10 mouse cellular contexts compared by ENCODE assay signal in genomic region chr14:29073747-29074146, GRCm38 (mm10). TPM values are rescaled to one million over a fixed set of nuclear protein-coding genes. Genes with fewer than 3 reads are reported as not detected.
A peak's percentile ranks its signal among the peaks of the same experiment; 100 is the strongest.
DNase-seq lines count a peak whose midpoint lies in the region; ATAC-seq and TF ChIP-seq lines count a peak whose summit lies in the region.
"Had no signal": no experiment of that assay in that cellular context is flagged by ENCODE, and none has a peak within 500 bp of the region (broad histone marks: within the 10 kb centered on the region; RNA-seq: fewer than 3 reads in every experiment).

No protein-coding gene starts in this region.

- no peaks in the 10 kb centered on the region for H3K4me1 ChIP-seq in forebrain, embryonic 14.5 days (ENCODE audit: control insufficient read depth, insufficient read depth, low read length)
- H3K4me1 ChIP-seq in forebrain, embryonic 11.5 days (replicated peaks; ENCODE audit: control insufficient read depth, insufficient read depth, low read length), result no peaks in the 10 kb centered on the region
- no peaks in the 10 kb centered on the region for H3K4me1 ChIP-seq in kidney, embryonic 15.5 days
- H3K4me1 ChIP-seq in midbrain, postnatal 0 days (ENCODE audit: insufficient read depth, low read length), result no peaks in the 10 kb centered on the region
- no peaks in the 10 kb centered on the region for H3K4me1 ChIP-seq in midbrain, embryonic 15.5 days
- H3K4me1 ChIP-seq in stomach, postnatal 0 days (replicated peaks; ENCODE audit: control insufficient read depth, insufficient read depth), result no peaks in the 10 kb centered on the region
- H3K4me1 ChIP-seq: midbrain, embryonic 12.5 days had no signal

- no peaks in the 10 kb centered on the region for H3K36me3 ChIP-seq in forebrain, embryonic 14.5 days (ENCODE audit: control insufficient read depth, insufficient read depth, low read length)
- no peaks in the 10 kb centered on the region for H3K36me3 ChIP-seq in forebrain, embryonic 11.5 days (ENCODE audit: control insufficient read depth, insufficient read depth, low read length)
- H3K36me3 ChIP-seq in kidney, embryonic 15.5 days, result no peaks in the 10 kb centered on the region
- no peaks in the 10 kb centered on the region for H3K36me3 ChIP-seq in midbrain, postnatal 0 days (ENCODE audit: insufficient read depth, low read length)
- no peaks in the 10 kb centered on the region for H3K36me3 ChIP-seq in midbrain, embryonic 15.5 days (replicated peaks)
- no peaks in the 10 kb centered on the region for H3K36me3 ChIP-seq in stomach, postnatal 0 days (ENCODE audit: control insufficient read depth, insufficient read depth, low read length)
- H3K36me3 ChIP-seq: midbrain, embryonic 12.5 days had no signal

- peak; percentile 56 for DNase-seq in forebrain, embryonic 14.5 days (ENCODE audit: low spot score)
- no peak for DNase-seq in forebrain, embryonic 11.5 days (ENCODE audit: low spot score)
- DNase-seq in kidney, adult 8-10 months, result peak; percentile 4 to 10
- peak; percentile 54 for DNase-seq in midbrain, postnatal 0 days (ENCODE audit: low spot score)
- no peak for DNase-seq in stomach, postnatal 0 days (ENCODE audit: low spot score)
- DNase-seq in Muller cell, postnatal 12 days (ENCODE audit: inconsistent ontology term), result no peak

- H3K27me3 ChIP-seq in forebrain, embryonic 14.5 days (replicated peaks; ENCODE audit: control insufficient read depth, insufficient read depth, low read length), result no peaks in the 10 kb centered on the region
- H3K27me3 ChIP-seq in forebrain, embryonic 11.5 days (ENCODE audit: control insufficient read depth, insufficient read depth, low read length), result no peaks in the 10 kb centered on the region
- no peaks in the 10 kb centered on the region for H3K27me3 ChIP-seq in kidney, embryonic 15.5 days
- no peaks in the 10 kb centered on the region for H3K27me3 ChIP-seq in midbrain, postnatal 0 days (ENCODE audit: insufficient read depth, low read length)
- no peaks in the 10 kb centered on the region for H3K27me3 ChIP-seq in midbrain, embryonic 15.5 days (replicated peaks)
- H3K27me3 ChIP-seq in stomach, postnatal 0 days (ENCODE audit: control insufficient read depth, insufficient read depth, low read length), result no peaks in the 10 kb centered on the region

- no peaks in the 10 kb centered on the region for H3K9me3 ChIP-seq in forebrain, embryonic 14.5 days (replicated peaks; ENCODE audit: control insufficient read depth, low read length)
- no peaks in the 10 kb centered on the region for H3K9me3 ChIP-seq in forebrain, embryonic 11.5 days (ENCODE audit: control insufficient read depth, low read length)
- no peaks in the 10 kb centered on the region for H3K9me3 ChIP-seq in kidney, embryonic 15.5 days (replicated peaks)
- H3K9me3 ChIP-seq in midbrain, postnatal 0 days (ENCODE audit: low read length), result no peaks in the 10 kb centered on the region
- H3K9me3 ChIP-seq in midbrain, embryonic 15.5 days, result no peaks in the 10 kb centered on the region
- H3K9me3 ChIP-seq in stomach, postnatal 0 days (ENCODE audit: control insufficient read depth, low read length), result no peaks in the 10 kb centered on the region
- H3K9me3 ChIP-seq: midbrain, embryonic 12.5 days had no signal

- no peak overlapping the region for H3K4me3 ChIP-seq in forebrain, embryonic 14.5 days (ENCODE audit: low read depth, low read length)
- no peak overlapping the region for H3K4me3 ChIP-seq in forebrain, embryonic 11.5 days (ENCODE audit: low read depth, low read length)
- H3K4me3 ChIP-seq in kidney, embryonic 15.5 days (replicated peaks), result no peak overlapping the region
- no peak overlapping the region for H3K4me3 ChIP-seq in midbrain, postnatal 0 days (ENCODE audit: low read depth, low read length)
- H3K4me3 ChIP-seq in midbrain, embryonic 15.5 days, result no peak overlapping the region
- H3K4me3 ChIP-seq in stomach, postnatal 0 days (ENCODE audit: low read depth, low read length), result no peak overlapping the region
- H3K4me3 ChIP-seq: midbrain, embryonic 12.5 days had no signal

- WGBS in forebrain, embryonic 14.5 days, result 83% methylated on average over 4 of the region's 4 CpGs
- 91% methylated on average over 4 of the region's 4 CpGs for WGBS in forebrain, embryonic 11.5 days
- 74% methylated on average over 4 of the region's 4 CpGs for WGBS in kidney, embryonic 15.5 days
- WGBS in midbrain, postnatal 0 days, result 68% methylated on average over 4 of the region's 4 CpGs
- WGBS in midbrain, embryonic 15.5 days, result 73% methylated on average over 4 of the region's 4 CpGs
- WGBS in stomach, postnatal 0 days, result 68% methylated on average over 4 of the region's 4 CpGs

- TF ChIP-seq CTCF in midbrain, postnatal 0 days (IDR thresholded peaks at IDR 0.05), result peak; percentile 70
- peak; percentile 56 for TF ChIP-seq CTCF in stomach, postnatal 0 days (IDR thresholded peaks at IDR 0.05; ENCODE audit: low read depth)

- H3K4me2 ChIP-seq in forebrain, embryonic 14.5 days (ENCODE audit: low read length), result no peak overlapping the region
- no peak overlapping the region for H3K4me2 ChIP-seq in forebrain, embryonic 11.5 days (ENCODE audit: low read depth, low read length, severe bottlenecking)
- H3K4me2 ChIP-seq in kidney, embryonic 15.5 days, result no peak overlapping the region
- no peak overlapping the region for H3K4me2 ChIP-seq in midbrain, postnatal 0 days (ENCODE audit: low read depth, low read length, poor library complexity, severe bottlenecking)
- no peak overlapping the region for H3K4me2 ChIP-seq in midbrain, embryonic 15.5 days
- H3K4me2 ChIP-seq in stomach, postnatal 0 days (replicated peaks; ENCODE audit: low read depth), result no peak overlapping the region
- H3K4me2 ChIP-seq: midbrain, embryonic 12.5 days had no signal

- H3K9ac ChIP-seq in forebrain, embryonic 14.5 days (ENCODE audit: low read length), result no peak overlapping the region
- no peak overlapping the region for H3K9ac ChIP-seq in forebrain, embryonic 11.5 days (ENCODE audit: low read length)
- no peak overlapping the region for H3K9ac ChIP-seq in kidney, embryonic 15.5 days
- no peak overlapping the region for H3K9ac ChIP-seq in midbrain, postnatal 0 days (replicated peaks; ENCODE audit: low read length, poor library complexity, severe bottlenecking)
- no peak overlapping the region for H3K9ac ChIP-seq in midbrain, embryonic 15.5 days
- no peak overlapping the region for H3K9ac ChIP-seq in stomach, postnatal 0 days (ENCODE audit: low read length)
- H3K9ac ChIP-seq: midbrain, embryonic 12.5 days had no signal

- no peak for ATAC-seq in forebrain, embryonic 14.5 days
- no peak for ATAC-seq in forebrain, embryonic 11.5 days (replicated peaks; ENCODE audit: low FRiP score)
- ATAC-seq in kidney, embryonic 15.5 days (replicated peaks; ENCODE audit: low FRiP score), result no peak
- no peak for ATAC-seq in midbrain, postnatal 0 days (ENCODE audit: low FRiP score)
- ATAC-seq in midbrain, embryonic 15.5 days (replicated peaks), result no peak
- ATAC-seq in stomach, postnatal 0 days (ENCODE audit: low FRiP score, low TSS enrichment), result no peak

- H3K27ac ChIP-seq in forebrain, embryonic 14.5 days (ENCODE audit: low read depth, low read length), result no peak overlapping the region
- H3K27ac ChIP-seq in forebrain, embryonic 11.5 days (ENCODE audit: low read depth, low read length), result no peak overlapping the region
- no peak overlapping the region for H3K27ac ChIP-seq in kidney, embryonic 15.5 days
- H3K27ac ChIP-seq in midbrain, postnatal 0 days (ENCODE audit: low read depth, low read length), result no peak overlapping the region
- no peak overlapping the region for H3K27ac ChIP-seq in midbrain, embryonic 15.5 days
- H3K27ac ChIP-seq in stomach, postnatal 0 days (replicated peaks), result no peak overlapping the region
- H3K27ac ChIP-seq: midbrain, embryonic 12.5 days had no signal

- TF ChIP-seq EP300 in stomach, postnatal 0 days (optimal IDR thresholded peaks at IDR 0.05), result no peak

RNA-seq across cellular contexts. Expression of gene Lrtm1, which starts 55.7 kb away (rescaled TPM):
- 0.25 TPM in 1 of 2 replicates, not detected in the other for polyA plus RNA-seq in forebrain, embryonic 14.5 days (2014; fragmentation: Nextera tagmentation; extraction: Ambion mirVana)
- 0.36 and 0.55 TPM in 2 replicates for polyA plus RNA-seq in forebrain, embryonic 11.5 days (2014; fragmentation: Nextera tagmentation; extraction: Ambion mirVana)
- polyA plus RNA-seq in kidney, embryonic 15.5 days (2015; fragmentation: Nextera tagmentation; extraction: Ambion mirVana), result 0.10 and 0.18 TPM in 2 replicates
- not detected in 2 replicates for total RNA-seq in midbrain, postnatal 0 days (2014; rRNA removed)
- polyA plus RNA-seq in midbrain, postnatal 0 days (2015; fragmentation: Nextera tagmentation; extraction: Ambion mirVana), result 0.12 TPM in 2 replicates
- polyA plus RNA-seq in midbrain, embryonic 15.5 days (2015; fragmentation: Nextera tagmentation; extraction: Ambion mirVana), result 0.28 and 0.37 TPM in 2 replicates
- 0.05 TPM in 1 of 2 replicates, not detected in the other for polyA plus RNA-seq in stomach, postnatal 0 days (2015; fragmentation: Nextera tagmentation; extraction: Ambion mirVana)
- total RNA-seq: layer of hippocampus, postnatal 14 days had no signal

Comparison
In these comparisons a context has a peak if more than half of its experiments do, and no peak if none do; other contexts are left out.
1. DNase-seq: peak in forebrain, embryonic 14.5 days (single experiment), kidney, adult 8-10 months (2 of 2) and midbrain, postnatal 0 days (single experiment); none in forebrain, embryonic 11.5 days (single experiment), stomach, postnatal 0 days (single experiment) and Muller cell, postnatal 12 days (single experiment).